Mouse (Mus musculus) thymus, postnatal 36 days (tissue): Measurements from ENCODE around the gene St3gal2.
"Not testable (repeated sequence)": the region's sequence is repeated elsewhere in the genome, so short reads cannot be mapped to it uniquely, and the experiment has no call there.

Experiments used
- DNase-seq, 2 experiments: peaks; one replicate each; pipeline ENCODE4 v3.0.0; 2022; ENCODE audit warnings: mixed read lengths in 2 of 2

St3gal2 gene

DNA sequence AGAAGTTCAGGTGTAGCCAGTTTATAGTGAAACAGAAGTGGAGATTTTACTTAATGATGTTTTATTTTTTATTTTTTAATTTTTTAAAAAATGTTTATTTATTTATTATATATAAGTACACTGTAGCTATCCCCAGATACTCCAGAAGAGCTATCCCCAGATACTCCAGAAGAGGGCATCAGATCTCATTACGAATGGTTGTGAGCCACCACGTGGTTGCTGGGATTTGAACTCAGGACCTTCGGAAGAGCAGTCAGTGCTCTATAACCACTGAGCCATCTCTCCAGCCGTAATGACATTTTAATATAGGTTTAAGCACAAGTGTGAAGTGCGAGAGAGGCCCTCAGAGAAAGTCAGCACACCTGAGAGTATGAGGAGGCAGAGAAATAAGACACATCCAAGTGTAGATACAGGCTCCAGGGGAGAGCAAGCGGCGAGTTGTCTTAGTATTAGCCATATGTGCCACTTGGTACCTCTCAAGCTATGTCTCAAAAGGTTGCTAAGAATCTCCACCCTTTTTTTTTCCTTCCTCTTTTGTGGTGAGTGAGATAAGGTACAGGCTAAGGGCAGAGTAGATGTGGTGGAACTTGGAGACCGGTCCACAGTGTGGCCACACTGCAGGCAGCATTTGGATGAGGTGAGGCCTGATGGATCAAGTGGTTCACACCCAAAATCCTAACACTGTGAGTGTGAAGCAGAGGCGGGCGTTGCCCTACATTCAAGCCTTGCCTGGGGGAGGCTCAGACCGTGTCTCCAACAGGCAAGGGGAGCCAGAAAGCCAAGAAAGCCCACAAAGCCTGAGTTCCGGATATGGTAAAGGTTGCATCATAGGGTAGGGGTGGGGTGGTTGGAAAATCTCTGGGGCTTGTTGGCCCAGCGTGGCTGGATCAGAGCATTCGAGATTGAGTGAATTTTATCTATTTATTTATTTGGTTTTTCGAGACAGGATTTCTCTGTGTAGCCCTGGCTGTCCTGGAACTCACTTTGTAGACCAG lies 7.8 kb upstream of the St3gal2 start:
- DNase-seq = no peak

DNA sequence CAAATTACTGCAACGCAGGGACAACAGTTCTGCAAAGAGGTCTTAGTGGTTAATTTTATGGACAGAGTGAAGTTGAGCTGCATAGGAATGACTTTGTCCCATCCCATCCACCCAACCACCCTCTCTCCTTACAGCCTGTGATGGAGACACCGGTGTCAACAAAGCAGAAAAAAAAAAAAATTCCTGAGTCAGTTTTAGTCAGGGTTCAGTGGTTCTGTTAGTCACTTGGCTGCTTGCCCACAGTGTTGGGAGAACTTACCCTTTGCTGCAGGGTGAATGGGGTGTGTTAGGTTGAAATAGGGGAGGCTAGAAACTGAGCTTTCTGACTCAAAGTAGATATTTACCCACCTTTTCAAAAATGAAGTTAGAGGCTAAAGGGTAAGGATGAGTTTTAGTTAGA lies 2.3 kb upstream of the St3gal2 start:
- no peak for DNase-seq

DNA sequence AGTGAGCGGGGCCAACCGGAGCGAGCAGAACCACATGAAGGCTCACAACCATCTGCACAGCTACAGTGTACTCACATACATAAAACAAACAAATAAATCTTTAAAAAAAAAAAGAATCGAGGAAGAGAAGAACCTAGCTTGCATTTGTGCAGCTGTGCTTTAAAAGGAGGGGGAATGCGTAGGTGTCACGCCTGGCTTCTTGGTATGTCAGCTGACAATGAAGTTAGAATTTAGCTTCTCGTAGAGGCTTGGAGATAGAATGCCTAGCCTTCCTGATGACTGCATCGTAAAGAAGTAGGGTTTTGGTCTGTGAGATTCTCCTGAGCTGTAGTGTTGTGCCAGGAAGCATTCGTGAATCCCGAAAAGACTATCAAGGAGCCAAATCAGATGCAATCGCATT lies 1.7 kb upstream of the St3gal2 start:
- DNase-seq = no peak

DNA sequence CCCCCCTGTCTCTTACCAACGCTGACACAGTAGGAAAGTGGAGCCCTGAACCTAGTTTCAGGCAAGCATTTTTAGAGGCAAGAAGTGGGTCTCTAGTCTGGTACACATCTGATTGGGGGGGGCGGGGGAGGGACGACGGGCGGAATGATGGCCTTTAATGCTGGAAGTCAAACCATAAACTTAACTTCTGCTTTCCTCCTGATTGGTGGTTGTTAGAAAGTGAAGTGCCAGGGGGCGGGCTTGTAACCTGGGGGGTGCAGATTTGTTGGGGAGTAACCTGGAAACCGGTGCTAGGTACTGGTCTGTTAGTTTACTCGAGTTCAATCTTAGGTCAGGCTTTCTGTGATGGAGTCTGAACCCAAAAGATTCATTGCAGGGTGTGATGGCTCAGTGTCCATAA lies 1.3 kb upstream of the St3gal2 start:
- DNase-seq = no peak

DNA sequence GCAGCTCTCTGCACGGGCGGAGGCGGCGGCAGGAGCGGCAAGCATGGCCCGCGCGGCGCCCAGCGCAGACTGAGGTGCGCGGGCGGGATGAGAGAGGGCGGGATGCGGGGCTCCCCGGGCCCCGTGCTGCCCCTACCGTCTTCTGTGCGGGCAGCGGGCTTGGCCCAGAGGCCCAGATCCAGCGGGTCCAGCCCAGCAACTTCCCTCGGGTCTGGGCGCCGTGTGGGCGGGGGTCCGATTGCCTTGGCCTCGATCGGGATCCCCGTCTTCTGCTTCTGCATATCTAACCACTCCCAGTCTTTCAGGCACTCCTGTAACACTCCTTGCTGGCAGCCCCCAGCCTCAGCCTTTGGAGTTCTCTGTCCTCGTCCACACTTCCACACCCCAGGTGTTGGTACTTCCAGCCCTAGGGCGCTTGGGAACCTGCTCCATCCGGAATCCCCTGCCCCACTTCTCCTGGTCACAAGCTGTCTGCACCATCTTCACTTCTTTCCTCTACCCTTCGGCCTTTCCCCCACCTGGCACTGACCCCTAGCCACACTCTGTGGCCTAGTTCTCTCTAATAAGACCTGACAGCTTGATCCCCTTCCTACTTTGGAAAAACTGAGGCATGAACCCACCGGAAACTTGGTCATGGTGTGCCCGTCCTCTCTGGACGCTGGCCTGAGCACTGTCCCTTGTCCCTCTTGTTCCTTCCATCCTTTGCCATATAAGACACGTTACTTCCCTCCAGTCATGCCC lies 480 bp downstream of the St3gal2 start:
- DNase-seq = no peak

DNA sequence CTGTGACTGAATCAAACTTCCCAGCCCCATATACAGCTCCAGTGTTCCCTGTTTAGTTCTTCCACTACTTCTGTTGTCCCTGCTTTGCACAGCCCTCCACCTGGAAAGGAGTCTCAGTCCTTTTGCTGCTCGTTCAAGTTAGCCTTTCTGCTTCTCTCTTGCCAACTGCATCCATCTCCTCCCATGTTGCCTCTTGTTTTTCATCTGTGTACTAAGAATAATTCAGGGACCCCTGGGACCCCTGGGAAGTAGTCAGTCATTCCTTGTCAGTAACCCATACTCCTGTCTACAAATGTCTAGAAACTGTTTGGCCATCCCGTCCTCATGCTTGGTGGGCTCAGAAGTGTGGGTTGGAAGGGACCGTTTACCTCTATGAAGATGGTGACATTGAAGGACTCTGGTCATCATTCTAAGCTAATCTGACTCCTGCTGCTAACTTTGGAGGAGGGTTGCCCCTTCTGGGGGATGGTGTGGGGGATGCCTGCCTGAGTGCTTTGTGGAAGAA lies 1.1 kb downstream of the St3gal2 start:
- no peak for DNase-seq

DNA sequence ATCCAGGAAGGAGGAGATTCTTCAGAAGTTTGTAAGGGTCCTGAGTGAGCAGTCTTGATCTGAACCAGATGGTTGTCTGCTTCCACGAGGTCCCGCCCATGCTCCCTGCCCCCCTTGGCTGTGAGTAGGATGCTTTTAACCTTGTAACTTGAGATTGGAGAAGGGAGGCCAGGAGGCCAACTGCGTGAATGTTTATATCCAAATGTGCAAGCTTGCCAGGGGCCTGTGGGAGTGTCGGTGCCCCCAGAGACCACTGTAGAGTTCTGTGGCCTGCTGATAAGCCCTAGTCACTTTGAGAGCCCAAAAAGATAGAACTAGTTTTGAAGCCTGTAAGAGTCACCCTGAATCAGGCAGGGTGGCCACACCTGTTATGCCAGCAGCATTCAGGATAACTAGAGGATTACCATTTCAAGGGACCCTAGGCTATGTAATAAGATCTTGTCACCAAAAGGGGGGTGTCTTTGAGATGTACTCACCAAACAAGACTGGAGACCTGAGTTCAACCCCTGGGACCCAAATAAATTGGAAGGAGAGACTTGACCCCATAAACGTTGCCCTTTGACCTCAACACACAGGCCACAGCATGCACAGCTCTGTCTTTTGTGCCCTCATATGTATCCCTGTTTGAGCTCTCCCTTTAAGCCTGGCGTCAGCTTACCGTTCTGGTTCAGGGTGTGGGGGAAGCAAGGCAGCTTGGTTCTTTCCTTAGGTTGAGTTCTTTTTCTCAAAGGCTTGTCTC lies 1.9 kb downstream of the St3gal2 start:
- DNase-seq = no peak

DNA sequence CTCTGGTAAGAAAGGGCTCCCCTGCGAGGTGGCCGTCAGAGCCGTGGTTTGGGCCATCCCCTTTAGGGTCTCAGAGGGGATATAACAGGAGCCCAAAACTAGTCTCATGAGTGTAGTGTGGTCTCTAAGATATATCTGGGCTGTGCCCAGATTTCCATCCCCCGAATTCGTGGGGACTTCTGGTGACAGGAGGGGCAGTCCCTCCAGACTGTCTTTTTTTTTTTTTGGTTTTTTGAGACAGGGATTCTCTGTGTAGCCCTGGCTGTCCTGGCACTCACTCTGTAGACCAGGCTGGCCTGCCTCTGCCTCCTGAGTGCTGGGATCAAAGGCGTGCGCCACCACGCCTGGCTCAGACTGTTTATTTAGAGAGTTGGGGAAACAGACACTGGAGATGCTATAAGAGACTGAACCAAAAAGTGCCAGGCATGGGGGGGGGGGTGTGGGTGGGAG lies 6.0 kb downstream of the St3gal2 start:
- no peak for DNase-seq

DNA sequence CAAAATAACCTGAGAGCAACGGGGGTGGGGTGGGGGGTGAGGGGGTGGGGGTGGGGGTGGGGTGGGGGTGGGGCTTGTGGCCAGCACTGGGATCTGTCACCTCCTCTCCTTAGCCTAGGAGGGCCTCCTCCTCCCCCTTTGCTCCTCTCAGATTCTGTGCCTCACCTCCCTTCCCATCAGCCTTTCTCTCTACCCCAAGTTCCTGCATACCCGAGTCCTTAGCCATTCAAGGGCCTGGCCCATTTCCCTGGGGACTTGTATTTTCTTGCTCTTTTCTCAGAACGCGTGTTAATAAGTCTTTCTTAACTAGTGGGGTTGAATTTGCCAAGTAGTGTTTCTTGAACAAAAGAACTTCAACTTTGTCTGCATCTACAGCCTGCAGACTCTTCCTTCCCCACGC lies 7.0 kb downstream of the St3gal2 start:
- no peak for DNase-seq

DNA sequence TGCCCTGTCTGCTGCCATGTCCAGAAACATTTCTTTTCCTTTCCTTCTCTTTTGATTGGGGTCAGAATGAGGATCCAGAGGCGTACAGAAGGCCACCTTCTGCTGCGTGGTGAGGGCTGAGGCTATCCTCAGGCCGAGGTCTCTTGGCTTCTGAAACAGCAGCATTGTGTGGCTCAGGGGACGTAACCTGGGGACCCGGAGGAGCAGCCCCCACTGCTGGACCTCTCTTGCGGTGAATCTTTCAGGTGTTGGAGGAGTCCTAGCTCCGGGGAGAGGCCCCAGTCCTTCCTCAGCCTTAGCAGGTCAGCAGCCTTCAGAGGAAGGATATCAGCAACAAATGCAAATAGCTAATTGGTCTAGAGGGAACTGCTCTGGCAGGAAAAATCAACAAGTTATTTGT lies 8.7 kb downstream of the St3gal2 start:
- DNase-seq = no peak

DNA sequence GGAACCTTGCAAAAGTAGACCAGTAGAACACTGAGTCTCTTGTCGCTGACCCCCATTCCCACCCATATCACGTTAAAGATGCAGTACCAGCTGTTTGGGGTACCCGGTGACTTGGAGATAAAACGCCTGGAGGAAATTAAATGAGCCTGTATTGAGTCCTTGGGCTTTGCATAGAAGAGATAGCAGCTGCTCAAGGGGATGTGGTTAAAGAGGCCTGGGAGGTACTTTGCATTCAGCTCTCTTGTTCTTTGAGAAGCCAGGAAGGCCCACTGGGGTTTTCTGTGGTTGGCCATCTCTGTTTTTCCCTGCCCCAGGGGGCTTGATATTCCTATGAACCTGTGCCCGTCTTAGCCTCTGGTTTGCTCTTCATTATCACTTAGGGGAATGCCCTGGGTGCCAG lies 9.3 kb downstream of the St3gal2 start:
- no peak for DNase-seq

DNA sequence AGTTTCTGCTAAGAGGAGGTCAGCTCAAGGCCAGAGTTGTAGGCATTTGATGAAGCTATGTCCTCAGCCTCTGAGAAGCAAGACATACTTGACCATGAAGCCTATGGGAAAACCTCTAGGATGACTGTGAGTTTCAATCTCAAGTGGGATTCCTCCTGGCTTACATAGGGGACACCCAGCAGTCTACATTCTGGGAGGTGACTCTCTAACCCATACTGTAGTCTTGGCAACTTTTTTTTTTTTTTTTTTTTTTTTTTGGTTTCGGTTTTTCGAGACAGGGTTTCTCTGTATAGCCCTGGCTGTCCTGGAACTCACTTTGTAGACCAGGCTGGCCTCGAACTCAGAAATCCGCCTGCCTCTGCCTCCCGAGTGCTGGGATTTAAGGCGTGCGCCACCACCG lies 9.9 kb downstream of the St3gal2 start:
- not testable (repeated sequence) for DNase-seq

DNA sequence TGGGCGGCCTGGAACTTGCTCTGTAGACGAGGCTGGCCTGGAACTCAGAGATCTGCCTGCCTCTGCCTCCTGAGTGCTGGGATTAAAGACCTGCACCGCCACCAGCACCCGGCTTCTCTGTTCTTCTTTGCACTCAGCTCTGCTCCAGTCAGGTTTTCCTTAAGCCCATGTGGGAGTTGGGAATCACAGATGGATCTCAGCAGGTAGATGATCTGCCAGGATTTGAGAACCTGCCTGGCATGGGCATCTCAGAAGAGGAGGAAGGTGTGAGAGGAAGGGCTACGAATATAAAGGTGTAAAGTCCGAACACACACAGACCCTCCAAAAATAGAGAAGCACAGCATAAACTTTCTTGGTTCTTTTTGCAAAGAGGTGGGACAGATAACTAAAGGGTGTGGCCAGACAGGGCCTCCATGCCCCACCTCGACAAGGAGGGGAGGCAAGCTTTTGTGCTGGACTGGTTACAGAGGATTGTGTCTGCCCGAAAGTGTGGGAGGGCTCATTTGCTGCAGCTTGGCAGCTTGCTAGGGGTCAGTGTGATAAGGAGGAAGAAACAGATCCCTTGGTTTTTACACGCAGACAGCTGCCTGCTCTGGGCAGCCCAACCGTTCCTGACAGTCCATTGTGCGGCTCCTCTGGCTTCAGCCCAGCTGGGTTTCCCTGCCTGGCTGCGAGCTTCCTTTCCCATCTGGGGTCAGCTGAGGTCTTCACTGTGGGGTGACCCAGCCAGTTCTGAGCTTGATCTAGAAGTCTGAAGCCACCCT lies 11.6 kb downstream of the St3gal2 start:
- DNase-seq = no peak

DNA sequence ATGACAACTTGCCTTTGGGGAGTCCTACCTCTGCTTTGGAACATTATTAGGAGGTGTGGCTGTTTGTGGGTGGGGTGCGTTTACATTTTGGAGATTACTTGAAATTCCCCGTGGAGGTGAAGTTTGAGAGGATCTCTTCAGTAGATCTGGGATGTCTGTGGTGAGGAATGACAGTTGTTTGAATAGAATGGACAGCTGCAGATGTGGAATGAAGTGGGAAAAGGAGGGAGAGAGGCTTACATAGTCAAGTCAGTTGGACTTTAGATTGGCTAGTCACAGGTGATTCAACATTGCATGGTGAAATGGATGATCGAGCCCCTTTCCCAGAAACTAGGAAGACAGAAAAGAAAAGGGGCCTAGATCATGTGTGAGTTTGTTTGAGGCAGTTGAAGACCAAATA lies 12.7 kb downstream of the St3gal2 start:
- DNase-seq = no peak

DNA sequence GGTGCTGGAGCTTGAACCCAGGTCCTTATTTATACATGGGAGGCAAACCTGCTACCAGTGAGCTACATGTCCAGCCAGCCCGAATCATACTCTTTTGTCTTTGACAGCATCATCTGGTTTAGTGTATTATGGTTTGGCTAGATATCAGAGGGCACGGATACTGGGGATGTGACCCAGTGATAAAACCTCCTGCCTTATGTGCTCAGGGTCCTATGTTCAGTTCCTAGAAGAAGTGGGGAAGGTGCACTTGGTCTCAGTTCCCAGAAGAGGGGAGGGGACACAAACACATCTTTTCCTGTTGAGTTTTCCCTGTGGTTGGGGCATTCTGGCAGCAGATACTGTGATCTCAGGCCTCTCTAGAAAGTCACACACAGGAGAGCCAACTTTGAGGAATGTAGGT lies 13.6 kb downstream of the St3gal2 start:
- DNase-seq = no peak

DNA sequence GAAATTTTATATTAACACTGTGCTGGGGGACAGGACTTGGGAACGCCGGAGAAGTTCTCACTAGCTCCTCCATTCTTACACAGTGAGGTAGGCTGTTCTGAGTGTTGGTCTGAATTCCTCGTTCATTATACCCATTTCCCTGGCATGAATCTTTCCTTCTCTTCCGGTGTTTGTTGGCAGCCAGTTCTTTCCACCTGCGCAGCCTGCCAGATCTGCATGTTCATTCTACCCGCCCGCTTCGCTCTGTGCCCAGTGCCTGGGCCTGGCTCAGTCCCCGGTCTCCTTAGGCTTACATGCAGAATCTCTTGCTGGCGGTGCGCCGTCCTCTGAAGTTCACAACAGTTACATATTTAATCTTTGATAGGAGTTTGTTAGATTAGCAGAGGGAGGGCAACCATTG lies 16.5 kb downstream of the St3gal2 start:
- no peak for DNase-seq

DNA sequence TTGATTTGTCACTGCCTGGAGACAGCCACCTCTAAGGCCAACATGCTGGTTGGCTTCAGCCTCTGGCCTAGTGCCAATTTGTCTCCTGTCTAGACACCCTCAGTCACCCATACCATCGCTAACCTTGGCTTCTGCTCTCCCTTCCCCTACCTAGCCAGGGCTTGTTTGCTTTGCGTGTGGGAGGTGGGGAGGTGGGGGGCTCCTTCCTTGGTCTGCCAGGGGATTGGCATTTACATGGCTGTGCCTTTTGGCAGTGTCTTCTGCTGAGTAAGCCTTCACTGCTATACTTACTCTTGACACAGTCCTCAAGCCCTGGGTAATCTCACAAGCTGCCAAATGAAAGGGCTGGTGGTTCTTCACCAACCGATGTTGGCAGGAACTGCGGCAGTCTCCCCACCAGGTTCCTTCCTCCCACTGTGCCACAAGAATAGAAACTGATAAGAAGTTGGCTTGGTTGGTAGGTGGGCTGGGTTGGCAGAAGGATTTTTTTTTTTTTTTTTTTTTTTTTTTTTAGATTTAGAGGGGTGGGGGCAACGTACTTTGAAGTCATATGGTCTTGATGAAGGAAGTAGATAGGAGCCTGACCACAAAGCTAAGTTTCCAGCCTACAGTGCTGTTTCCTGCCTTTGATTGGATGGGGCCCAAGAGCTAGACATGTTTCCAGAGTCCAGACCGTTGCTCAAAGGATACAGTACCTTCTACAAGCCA lies 19.3 kb downstream of the St3gal2 start:
- peak; percentile 61 to 75 for DNase-seq

DNA sequence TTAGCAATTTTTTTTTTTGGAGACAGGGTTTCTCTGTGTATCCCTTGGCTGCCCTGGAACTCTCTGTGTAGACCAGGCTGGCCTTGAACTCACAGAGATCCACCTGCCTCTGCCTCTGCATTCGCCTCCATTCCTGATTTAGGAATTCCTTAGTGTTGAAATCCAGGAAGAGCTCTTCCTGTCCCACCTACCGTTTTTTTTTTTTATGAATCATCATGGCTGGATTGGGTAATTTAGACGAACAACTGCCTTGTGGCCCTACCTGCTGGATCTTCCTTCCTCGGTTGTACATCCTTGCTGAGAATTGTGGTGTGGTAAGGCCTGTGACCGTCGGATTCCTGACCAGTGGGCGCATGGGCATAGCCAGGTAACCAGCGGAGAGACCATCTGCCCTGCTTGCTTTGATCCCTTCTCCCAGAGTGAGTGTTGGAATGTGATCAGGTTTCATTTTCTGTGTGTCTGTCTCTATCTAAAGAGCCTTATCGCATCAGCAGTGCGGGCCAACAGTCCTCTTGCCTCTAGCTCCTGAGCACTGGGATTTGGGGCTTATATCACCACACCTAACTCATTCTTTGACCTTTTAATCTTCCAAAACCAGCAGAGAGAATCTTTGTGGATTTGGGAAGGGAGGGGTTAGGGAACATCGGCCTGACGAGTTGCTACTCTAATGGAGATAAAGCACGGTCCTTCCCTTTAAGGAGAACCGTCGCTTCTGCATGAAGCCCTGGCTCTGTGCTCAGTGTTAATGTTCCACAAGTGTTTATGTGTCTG lies 21.1 kb downstream of the St3gal2 start:
- DNase-seq = no peak

DNA sequence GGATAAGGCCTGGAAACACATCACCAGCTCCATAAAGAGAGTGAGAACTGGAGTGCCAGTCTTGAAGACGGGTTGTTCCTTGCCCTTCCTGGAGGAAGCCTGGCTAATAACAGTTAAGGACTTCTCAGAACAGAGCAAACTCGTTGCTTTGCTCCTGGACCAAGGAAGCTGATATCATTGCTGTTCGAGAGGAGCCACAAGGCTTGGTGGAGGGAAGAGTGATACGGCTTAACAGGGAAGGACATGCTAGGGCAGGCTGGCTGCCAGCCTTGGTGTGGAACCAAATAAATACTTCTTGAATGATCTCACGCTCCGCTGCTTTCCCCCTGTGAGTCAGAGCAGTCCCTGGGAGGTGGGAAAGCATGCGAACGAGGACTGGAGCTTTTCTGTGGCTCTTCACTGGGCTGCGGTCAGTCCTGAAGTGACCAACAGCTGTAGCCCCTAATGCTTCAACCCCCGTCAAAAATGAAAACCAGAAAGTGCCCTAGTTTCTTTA lies 21.8 kb downstream of the St3gal2 start:
- DNase-seq = no peak

DNA sequence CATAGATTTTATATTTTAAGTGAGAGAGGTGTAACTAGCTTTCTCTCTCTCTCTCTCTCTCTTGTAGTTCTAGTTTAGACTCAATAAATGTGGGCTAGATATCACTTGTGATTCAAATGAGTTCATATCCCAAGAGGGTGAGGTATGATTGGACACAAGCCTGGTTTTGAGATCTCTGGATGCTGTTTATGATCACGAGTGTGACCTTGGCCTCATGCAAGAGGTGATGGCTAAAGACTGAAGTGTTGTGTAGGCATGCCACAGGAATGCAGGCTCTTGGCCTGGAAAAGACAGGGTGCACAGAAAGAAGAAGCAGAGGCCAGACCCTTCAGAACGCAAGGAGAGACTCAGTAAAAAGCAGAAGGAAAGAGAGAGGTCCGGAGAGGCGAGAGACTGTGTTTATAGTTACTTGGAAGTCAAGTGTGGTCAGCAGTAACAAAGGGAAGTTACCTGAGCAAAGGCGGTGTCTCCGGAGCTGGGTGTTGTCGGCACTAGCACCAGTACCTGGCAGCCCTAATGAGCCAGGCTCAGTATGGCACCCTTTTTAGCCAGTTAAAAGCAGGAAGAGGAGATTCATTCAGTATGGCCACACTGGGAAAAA lies 24.7 kb downstream of the St3gal2 start:
- DNase-seq = no peak
